In genomic region chr7:127363475-127363921, GRCm38 (mm10) we compare ENCODE assay signal across 9 mouse cellular contexts. TPM values are rescaled to one million over a fixed set of nuclear protein-coding genes. Genes with fewer than 3 reads are reported as not detected.
A peak's percentile ranks its signal among the peaks of the same experiment; 100 is the strongest.
DNase-seq lines count a peak whose midpoint lies in the region; ATAC-seq and TF ChIP-seq lines count a peak whose summit lies in the region.
"Had no signal": no experiment of that assay in that cellular context is flagged by ENCODE, and none has a peak within 500 bp of the region (broad histone marks: within the 10 kb centered on the region; RNA-seq: fewer than 3 reads in every experiment).

No protein-coding gene starts in this region.

- peak; percentile 43; the same call in 1 of the 2 replicates for ATAC-seq in hindbrain, embryonic 12.5 days (ENCODE audit: low FRiP score)
- no peak for ATAC-seq in limb, embryonic 13.5 days (ENCODE audit: low FRiP score, low read depth)
- ATAC-seq in midbrain, embryonic 15.5 days (replicated peaks), result no peak

- no peaks in the 10 kb centered on the region for H3K4me1 ChIP-seq in cortical plate, adult 2 months (ENCODE audit: control insufficient read depth, insufficient read depth, low read length)
- H3K4me1 ChIP-seq in hindbrain, embryonic 12.5 days, result peaks cover 9% of the 10 kb centered on the region; the same call in 1 of the 2 replicates
- H3K4me1 ChIP-seq in limb, embryonic 13.5 days, result peaks cover 7% of the 10 kb centered on the region
- H3K4me1 ChIP-seq in midbrain, embryonic 15.5 days, result peaks cover 12% of the 10 kb centered on the region

- TF ChIP-seq POLR2A in cortical plate, adult 2 months (IDR thresholded peaks at IDR 0.05; ENCODE audit: extremely low read depth, insufficient read depth, low read length), result no peak

- no peak for TF ChIP-seq CTCF in cortical plate, adult 2 months (IDR thresholded peaks at IDR 0.05; ENCODE audit: extremely low read depth, insufficient read depth, low read length)

- intact Hi-C loops in left cerebral cortex, postnatal 36 days (cut with DNase I), result loop anchor here (5.0 kb wide), 2 partner anchors 54 to 109 kb away; no protein-coding TSS in a partner anchor

- DNase-seq in left cerebral cortex, postnatal 36 days (ENCODE audit: low spot score in 2 of 2), result peak; percentile 34 to 55
- no peak for DNase-seq in left cerebral cortex, adult 11 months (ENCODE audit: low spot score)
- DNase-seq in urinary bladder, adult 2 months (ENCODE audit: low spot score), result no peak
- no peak for DNase-seq in natural killer cell, adult 2 months (ENCODE audit: low spot score in 2 of 2)

- peak overlapping the region; percentile 38 for H3K4me3 ChIP-seq in cortical plate, adult 2 months (ENCODE audit: insufficient read depth, low read length)
- H3K4me3 ChIP-seq in hindbrain, embryonic 12.5 days, result peak overlapping the region; percentile 37
- H3K4me3 ChIP-seq in limb, embryonic 13.5 days, result peak overlapping the region; percentile 47
- peak overlapping the region; percentile 38 for H3K4me3 ChIP-seq in midbrain, embryonic 15.5 days

- H3K27ac ChIP-seq in cortical plate, adult 2 months (ENCODE audit: insufficient read depth, low read length), result peak overlapping the region; percentile 35; the same call in 1 of the 2 replicates
- 0 out of 2 replicates have a peak overlapping the region, but pooled peaks have one; percentile 40 for H3K27ac ChIP-seq in hindbrain, embryonic 12.5 days
- no peak overlapping the region for H3K27ac ChIP-seq in limb, embryonic 13.5 days
- H3K27ac ChIP-seq in midbrain, embryonic 15.5 days, result peak overlapping the region; percentile 6
- H3K27ac ChIP-seq: macrophage had no signal

- 2% methylated on average over 24 of the region's 24 CpGs for WGBS in hindbrain, embryonic 12.5 days
- WGBS in limb, embryonic 13.5 days, result 3% methylated on average over 24 of the region's 24 CpGs
- WGBS in midbrain, embryonic 15.5 days, result under 1% methylated on average over 24 of the region's 24 CpGs

- H3K9me3 ChIP-seq in hindbrain, embryonic 12.5 days (replicated peaks), result no peaks in the 10 kb centered on the region
- H3K9me3 ChIP-seq in limb, embryonic 13.5 days, result no peaks in the 10 kb centered on the region
- H3K9me3 ChIP-seq in midbrain, embryonic 15.5 days, result no peaks in the 10 kb centered on the region

- H3K27me3 ChIP-seq in hindbrain, embryonic 12.5 days, result peaks cover 20% of the 10 kb centered on the region
- peaks cover 39% of the 10 kb centered on the region for H3K27me3 ChIP-seq in limb, embryonic 13.5 days
- peaks cover 14% of the 10 kb centered on the region; the same call in 1 of the 2 replicates for H3K27me3 ChIP-seq in midbrain, embryonic 15.5 days (replicated peaks)

- peak overlapping the region; percentile 69 for H3K9ac ChIP-seq in hindbrain, embryonic 12.5 days
- H3K9ac ChIP-seq in limb, embryonic 13.5 days, result peak overlapping the region; percentile 70
- H3K9ac ChIP-seq in midbrain, embryonic 15.5 days, result peak overlapping the region; percentile 45

- no peaks in the 10 kb centered on the region for H3K36me3 ChIP-seq in hindbrain, embryonic 12.5 days
- H3K36me3 ChIP-seq in limb, embryonic 13.5 days, result no peaks in the 10 kb centered on the region
- H3K36me3 ChIP-seq in midbrain, embryonic 15.5 days (replicated peaks), result no peaks in the 10 kb centered on the region

- H3K4me2 ChIP-seq in hindbrain, embryonic 12.5 days (replicated peaks), result peak overlapping the region; percentile 71
- peak overlapping the region; percentile 76 for H3K4me2 ChIP-seq in limb, embryonic 13.5 days (replicated peaks)
- peak overlapping the region; percentile 85 for H3K4me2 ChIP-seq in midbrain, embryonic 15.5 days

RNA-seq across cellular contexts. Expression of gene Zfp747, which starts 12.4 kb away (rescaled TPM):
- 1 to 10 TPM; 5.7 to 7.2 TPM for total RNA-seq in left cerebral cortex, postnatal 36 days (2021)
- polyA plus RNA-seq in cortical plate, adult 2 months (2012; rRNA removed), result 5.2 and 5.5 TPM in 2 replicates
- 9.3 and 9.7 TPM in 2 replicates for polyA plus RNA-seq in hindbrain, embryonic 12.5 days (2016; fragmentation: Nextera tagmentation; extraction: Ambion mirVana)
- 8.7 and 9.2 TPM in 2 replicates for polyA plus RNA-seq in limb, embryonic 13.5 days (2015; fragmentation: Nextera tagmentation; extraction: Ambion mirVana)
- 10.3 and 10.5 TPM in 2 replicates for polyA plus RNA-seq in midbrain, embryonic 15.5 days (2015; fragmentation: Nextera tagmentation; extraction: Ambion mirVana)
- 7.5 and 9.0 TPM in 2 replicates for polyA plus RNA-seq in urinary bladder, adult 2 months (2012; rRNA removed)

RNA-seq across cellular contexts. Expression of gene Zfp768, which starts 18.1 kb away (rescaled TPM):
- 10 to 100 TPM; 14.4 to 15.0 TPM for total RNA-seq in left cerebral cortex, postnatal 36 days (2021)
- 14.2 and 14.6 TPM in 2 replicates for polyA plus RNA-seq in cortical plate, adult 2 months (2012; rRNA removed)
- 21.3 and 23.1 TPM in 2 replicates for polyA plus RNA-seq in hindbrain, embryonic 12.5 days (2016; fragmentation: Nextera tagmentation; extraction: Ambion mirVana)
- 19.8 and 20.6 TPM in 2 replicates for polyA plus RNA-seq in limb, embryonic 13.5 days (2015; fragmentation: Nextera tagmentation; extraction: Ambion mirVana)
- polyA plus RNA-seq in midbrain, embryonic 15.5 days (2015; fragmentation: Nextera tagmentation; extraction: Ambion mirVana), result 19.1 and 19.2 TPM in 2 replicates
- 16.9 and 19.8 TPM in 2 replicates for polyA plus RNA-seq in urinary bladder, adult 2 months (2012; rRNA removed)

RNA-seq across cellular contexts. Expression of gene 9130019O22Rik, which starts 23.5 kb away (rescaled TPM):
- 1 to 10 TPM; 3.3 to 3.9 TPM for total RNA-seq in left cerebral cortex, postnatal 36 days (2021)
- polyA plus RNA-seq in cortical plate, adult 2 months (2012; rRNA removed), result 2.7 TPM in 2 replicates
- 5.4 and 6.0 TPM in 2 replicates for polyA plus RNA-seq in hindbrain, embryonic 12.5 days (2016; fragmentation: Nextera tagmentation; extraction: Ambion mirVana)
- polyA plus RNA-seq in limb, embryonic 13.5 days (2015; fragmentation: Nextera tagmentation; extraction: Ambion mirVana), result 5.9 and 6.8 TPM in 2 replicates
- 5.2 and 6.6 TPM in 2 replicates for polyA plus RNA-seq in midbrain, embryonic 15.5 days (2015; fragmentation: Nextera tagmentation; extraction: Ambion mirVana)
- 3.7 and 3.9 TPM in 2 replicates for polyA plus RNA-seq in urinary bladder, adult 2 months (2012; rRNA removed)

RNA-seq across cellular contexts. Expression of gene E430018J23Rik, which starts 29.9 kb away (rescaled TPM):
- 1 to 10 TPM; 7.7 to 8.2 TPM for total RNA-seq in left cerebral cortex, postnatal 36 days (2021)
- polyA plus RNA-seq in cortical plate, adult 2 months (2012; rRNA removed), result 5.4 and 8.3 TPM in 2 replicates
- 6.4 and 6.8 TPM in 2 replicates for polyA plus RNA-seq in hindbrain, embryonic 12.5 days (2016; fragmentation: Nextera tagmentation; extraction: Ambion mirVana)
- polyA plus RNA-seq in limb, embryonic 13.5 days (2015; fragmentation: Nextera tagmentation; extraction: Ambion mirVana), result 7.6 and 7.9 TPM in 2 replicates
- 6.3 and 6.6 TPM in 2 replicates for polyA plus RNA-seq in midbrain, embryonic 15.5 days (2015; fragmentation: Nextera tagmentation; extraction: Ambion mirVana)
- 6.2 and 6.8 TPM in 2 replicates for polyA plus RNA-seq in urinary bladder, adult 2 months (2012; rRNA removed)

RNA-seq across cellular contexts. Expression of gene Zfp764, which starts 43.1 kb away (rescaled TPM):
- total RNA-seq in left cerebral cortex, postnatal 36 days (2021), result 1 to 10 TPM; 5.4 to 5.6 TPM
- 3.4 and 3.9 TPM in 2 replicates for polyA plus RNA-seq in cortical plate, adult 2 months (2012; rRNA removed)
- polyA plus RNA-seq in hindbrain, embryonic 12.5 days (2016; fragmentation: Nextera tagmentation; extraction: Ambion mirVana), result 5.9 and 6.5 TPM in 2 replicates
- 8.1 and 8.4 TPM in 2 replicates for polyA plus RNA-seq in limb, embryonic 13.5 days (2015; fragmentation: Nextera tagmentation; extraction: Ambion mirVana)
- polyA plus RNA-seq in midbrain, embryonic 15.5 days (2015; fragmentation: Nextera tagmentation; extraction: Ambion mirVana), result 5.7 and 6.4 TPM in 2 replicates
- 7.8 and 9.7 TPM in 2 replicates for polyA plus RNA-seq in urinary bladder, adult 2 months (2012; rRNA removed)

Comparison
In these comparisons a context has a peak if more than half of its experiments do, and no peak if none do; other contexts are left out.
1. DNase-seq: peak in left cerebral cortex, postnatal 36 days (2 of 2); none in left cerebral cortex, adult 11 months (single experiment), urinary bladder, adult 2 months (single experiment) and natural killer cell, adult 2 months (0 of 2).
2. Peak in every context shown above with its lines, with median percentiles within 50 percentile points of each other: H3K4me3 ChIP-seq, H3K4me2 ChIP-seq and H3K9ac ChIP-seq.